Mouse (Mus musculus): ENCODE measurements around the gene Gm281.

- TF ChIP-seq CTCF (IDR thresholded peaks at IDR 0.05; ENCODE audit: low read depth, low read length) (no peak), POLR2A (IDR thresholded peaks at IDR 0.05; ENCODE audit: borderline replicate concordance, low read depth, low read length) (no peak)
These were observed 3.4 kb upstream of the Gm281 start for GRCm38 (mm10) chr14:13917630-13918029.

Measured in bone marrow macrophage, adult 2 months (primary cell).